Mouse (Mus musculus): Measurements from ENCODE around the gene Gadl1.

The Gadl1 gene

DNA sequence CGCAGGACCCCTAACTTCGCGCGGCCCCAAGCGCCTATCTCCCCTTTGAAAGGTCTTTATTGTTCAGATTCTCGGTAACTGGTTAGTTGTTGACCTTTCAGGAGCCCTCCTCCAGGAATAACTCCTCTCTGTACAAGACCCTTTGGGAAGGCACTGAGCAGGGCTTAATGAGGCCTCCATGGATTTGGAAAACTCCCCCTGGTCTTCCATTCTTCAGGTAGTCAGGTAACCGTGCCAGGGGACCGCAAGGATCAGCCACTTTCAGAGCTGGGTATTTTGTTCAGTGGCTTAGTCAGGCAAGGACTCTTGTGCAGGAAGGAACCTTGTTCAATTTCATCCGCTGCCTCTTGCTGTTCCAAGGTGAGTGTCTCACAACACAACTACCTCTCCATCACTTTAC, at the start of gene Gadl1:
Gene Gadl1, plus strand, starts transcription at position 301 of the 400 bp plus-strand sequence.
- DNase-seq = no peak

DNA sequence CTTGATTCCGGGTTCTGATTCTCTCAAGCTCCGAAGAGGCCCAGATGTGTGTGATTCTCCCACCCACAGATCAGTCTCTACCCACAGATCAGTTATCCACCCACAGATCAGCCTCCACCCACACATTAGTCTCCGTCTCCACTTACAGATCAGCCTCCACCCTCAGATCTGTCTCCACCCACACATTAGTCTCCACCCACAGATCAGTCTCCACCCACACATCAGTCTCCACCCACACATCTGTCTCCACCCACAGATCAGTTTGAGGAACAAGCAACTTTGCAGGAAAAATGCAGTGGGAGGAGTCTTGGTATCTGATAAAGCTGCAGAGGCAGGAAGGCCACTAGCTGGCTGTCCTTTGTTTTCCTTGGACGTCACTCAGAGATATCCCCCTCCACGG, 46.5 kb upstream of the Gadl1 start:
- no peak for DNase-seq

DNA sequence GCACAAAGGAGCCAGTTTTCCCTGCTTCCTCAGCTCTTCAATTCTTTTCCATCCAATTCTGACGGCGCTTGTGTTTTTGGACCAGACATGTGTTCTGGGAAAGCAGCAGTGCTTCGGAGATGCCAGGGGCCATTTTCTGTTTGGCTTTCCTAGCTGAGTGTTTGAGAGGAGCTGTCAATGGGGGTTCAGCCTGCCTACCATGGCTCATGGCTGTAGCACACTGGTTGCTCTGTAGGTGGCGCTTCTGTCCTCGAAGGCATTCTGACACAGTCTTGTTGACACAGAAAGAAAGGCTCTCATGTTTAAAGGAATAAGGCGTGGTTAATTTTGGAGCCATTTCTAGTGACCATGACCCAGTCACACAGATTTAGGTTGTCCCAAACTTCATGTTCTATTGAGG, 45.9 kb upstream of the Gadl1 start:
- DNase-seq = no peak

DNA sequence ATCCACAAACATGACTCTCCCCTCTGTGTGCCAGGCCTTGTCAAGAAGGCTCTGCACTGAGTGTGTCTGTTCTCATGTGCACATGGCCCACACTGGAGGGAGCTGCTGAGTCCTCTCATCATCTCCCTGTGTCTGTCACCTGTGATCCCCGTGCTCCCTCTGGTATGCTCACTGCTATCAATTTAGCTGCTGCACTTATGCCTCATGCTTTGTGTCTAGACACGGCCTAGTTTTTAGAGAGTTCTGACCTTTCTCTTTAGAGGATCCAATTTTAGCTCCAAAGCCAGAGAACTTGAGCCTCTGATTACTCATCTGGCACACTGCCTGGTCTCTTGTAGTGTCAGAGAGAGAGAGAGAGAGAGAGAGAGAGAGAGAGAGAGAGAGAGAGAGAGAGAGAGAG, 42.0 kb upstream of the Gadl1 start:
- DNase-seq = no peak

DNA sequence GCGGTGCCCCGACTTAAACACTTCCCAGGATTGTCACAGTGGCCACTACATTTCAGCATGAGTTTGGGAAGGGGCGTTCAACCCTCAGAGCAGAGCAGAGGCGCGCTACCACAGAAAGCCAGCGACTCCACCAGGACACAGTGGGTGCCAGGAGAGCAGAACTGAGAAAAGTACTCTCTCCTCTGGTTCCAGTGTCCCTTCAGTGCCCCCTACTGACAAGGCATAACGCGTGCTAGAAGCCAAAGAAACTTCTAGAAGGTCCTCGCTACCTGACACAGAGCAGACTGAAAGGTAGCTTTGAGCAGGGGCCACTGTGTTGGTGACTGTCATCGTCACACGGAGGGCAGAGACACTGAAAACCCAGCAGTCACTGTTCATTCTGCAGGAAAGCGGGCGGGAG, 39.1 kb upstream of the Gadl1 start:
- no peak for DNase-seq

DNA sequence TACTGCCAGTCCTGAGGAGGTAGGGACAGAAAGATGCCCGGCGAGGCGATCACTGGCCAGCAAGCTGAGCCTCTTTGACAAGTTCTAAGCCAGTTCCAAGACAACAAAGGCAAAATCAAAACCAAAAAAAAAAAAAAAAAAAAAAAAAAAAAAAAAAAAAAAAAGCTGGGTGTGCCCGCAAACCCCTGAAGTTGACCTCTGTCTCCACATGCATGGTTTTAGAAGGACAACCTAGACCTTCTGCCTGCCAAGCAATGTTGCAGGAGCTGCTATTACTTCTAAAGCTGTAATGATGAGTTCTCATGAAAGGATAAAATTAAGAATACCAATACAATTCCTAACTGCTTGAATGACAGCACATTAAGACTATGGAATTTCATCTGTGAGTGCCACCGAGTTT, 38.6 kb upstream of the Gadl1 start:
- DNase-seq = no peak

DNA sequence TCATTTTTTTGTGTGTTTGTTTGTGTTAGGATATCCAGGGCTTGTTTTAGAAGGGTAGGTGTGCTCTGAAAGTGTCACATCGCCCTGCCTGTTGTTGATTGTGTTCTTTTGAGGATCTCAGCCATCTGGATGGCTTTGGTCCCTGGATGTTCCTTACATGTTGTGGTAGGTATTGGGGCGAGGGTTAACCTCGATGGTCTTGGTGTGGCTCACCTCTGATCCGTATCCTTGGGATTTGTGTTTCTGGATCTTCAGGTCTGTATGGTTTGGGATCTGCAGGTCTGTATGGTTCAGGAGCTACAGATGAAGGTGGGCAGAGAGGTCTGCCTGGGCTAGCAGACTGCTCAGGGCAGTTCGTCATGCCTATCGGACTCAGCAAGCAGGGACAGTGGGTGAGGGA, 28.8 kb upstream of the Gadl1 start:
- DNase-seq = no peak

DNA sequence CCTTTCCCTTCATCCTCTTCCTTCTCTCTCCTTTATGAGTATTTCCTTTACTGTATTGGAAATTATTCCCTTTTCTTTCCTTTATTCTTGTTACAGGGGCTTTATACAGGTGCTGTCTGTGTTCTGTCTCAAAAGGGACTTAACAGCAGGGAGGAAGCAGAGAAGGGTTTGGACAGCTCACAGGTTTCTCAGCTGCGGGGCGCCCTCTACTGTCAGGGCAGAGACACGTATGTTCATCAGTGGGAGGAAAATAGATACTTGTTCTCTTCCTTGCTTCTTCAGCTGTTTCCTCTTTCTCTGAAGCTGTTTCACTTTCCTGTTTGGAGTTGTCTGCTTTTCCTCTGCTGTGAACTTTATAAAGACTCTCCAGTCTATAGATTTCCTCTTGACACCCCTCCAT, 28.1 kb upstream of the Gadl1 start:
- DNase-seq = no peak

DNA sequence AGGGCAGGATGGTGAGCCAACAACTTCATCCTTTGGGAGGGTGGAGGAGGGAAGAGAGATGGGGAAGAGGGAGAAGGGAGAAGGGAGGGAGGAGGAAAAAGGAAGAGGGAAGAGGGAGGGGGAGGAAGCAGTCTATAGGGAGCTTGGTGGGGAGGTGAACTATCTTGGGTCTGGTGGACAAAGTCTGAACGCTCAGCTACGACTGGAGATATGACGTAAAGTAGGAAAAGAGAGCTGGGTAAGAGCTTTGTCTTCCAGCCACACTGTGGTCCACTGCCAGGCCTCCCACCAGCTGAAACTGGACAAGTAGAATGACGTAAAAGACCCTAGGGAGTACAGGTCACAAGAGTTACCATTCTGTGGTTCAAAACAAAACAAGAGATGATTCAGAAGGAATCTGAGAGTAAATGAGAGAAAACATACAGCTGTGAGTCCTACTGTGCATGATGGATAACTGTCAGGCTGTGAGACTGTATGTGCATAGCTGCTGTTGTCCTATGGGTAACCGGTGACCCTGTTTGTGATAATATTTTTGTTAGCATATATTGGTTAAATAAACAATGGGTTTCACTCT, 26.5 kb upstream of the Gadl1 start:
- no peak for DNase-seq

DNA sequence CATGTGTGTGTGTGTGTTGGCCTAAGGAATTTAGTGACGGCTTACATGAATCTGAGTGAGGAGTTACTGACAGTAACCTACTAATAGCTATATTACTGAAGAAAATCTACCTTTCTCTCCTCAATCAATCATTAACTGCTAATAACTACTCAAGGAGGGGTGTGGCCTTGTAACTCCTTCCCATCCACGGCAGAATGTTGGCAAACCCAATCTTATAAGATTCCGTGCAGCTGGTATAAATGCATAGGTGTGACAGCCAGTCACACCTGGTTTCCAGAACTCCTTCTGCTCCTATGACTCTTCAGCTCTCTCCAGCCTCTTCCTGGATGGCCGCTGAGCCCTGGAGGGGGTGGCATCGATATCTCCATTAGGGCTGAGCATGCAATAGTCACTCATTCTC, 25.8 kb upstream of the Gadl1 start:
- no peak for DNase-seq

DNA sequence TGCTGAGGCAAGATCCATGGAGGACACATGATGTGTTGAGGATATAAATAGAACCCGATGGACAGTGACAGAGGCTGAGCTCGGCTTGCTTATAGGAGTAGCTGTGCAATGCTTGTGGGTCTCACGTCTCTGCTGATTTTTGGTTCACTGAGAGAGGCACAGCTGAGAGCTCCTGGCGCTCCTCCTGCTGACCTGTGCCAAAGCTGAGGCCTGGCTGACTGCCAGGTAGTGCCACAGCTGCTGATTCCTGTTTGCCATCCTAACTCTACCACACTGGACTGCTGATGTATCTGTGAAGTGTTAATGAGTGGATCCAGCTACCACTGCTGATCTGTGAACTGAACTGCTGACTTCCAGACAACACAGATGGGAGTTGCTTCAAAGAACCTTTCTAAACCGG, 21.7 kb upstream of the Gadl1 start:
- no peak for DNase-seq

DNA sequence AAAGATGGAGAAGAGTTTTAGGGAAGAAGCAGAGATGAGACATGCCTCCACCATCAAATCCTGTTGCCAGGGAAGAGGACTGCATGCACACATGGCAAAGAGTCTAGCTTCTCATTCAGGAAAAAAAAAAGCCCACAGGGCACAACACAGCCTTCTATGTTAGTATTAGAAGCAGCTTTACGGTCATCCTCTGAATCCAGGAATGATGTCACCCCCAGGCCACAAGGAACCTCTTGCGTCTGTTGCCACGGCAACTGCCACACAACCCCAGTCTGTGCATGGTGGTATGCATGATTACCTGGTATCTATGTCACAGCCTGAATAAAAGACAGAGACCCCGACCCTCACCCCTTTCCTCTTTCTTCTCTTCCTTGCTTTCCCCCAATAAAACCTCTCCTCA, 16.1 kb upstream of the Gadl1 start:
- DNase-seq = no peak

DNA sequence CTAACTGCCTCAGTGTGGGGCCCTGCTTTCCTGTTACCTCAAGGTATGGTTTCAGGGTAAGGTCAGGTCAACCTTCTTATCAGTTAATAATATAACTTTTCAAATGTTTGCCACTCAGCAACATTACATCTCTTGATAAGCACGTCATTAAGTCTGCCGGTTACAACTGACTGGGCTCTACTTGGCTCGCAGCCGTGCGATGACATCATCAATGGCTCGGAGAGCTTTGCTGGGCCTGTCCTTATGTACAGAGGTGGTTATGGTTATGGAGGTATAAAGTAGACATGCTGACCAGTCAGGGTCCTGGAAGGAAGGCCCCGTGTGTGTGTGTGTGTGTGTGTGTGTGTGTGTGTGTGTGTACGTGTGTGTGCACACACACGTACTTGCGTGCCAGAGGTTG, 15.3 kb upstream of the Gadl1 start:
- no peak for DNase-seq

DNA sequence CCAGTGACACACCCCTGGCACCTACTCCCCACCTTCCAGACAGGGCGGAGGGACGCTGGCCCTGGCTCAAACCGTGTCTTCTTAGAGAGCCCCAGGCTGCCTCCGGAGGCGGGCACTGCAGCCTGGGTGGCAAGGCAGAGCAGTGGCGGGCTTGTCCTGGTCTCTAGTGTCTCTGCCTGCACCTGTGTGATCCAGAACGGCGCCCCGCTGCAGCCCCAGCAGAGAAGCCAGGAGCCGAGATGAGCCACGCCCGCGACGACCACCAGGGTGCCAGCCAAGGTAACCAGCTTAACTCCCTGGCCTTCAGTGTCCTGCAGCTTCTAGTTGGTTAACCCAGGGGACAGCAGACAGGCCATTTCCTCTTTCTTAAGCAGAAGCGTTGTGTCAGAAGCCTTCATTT, 930 bp upstream of the Gadl1 start:
- no peak for DNase-seq

DNA sequence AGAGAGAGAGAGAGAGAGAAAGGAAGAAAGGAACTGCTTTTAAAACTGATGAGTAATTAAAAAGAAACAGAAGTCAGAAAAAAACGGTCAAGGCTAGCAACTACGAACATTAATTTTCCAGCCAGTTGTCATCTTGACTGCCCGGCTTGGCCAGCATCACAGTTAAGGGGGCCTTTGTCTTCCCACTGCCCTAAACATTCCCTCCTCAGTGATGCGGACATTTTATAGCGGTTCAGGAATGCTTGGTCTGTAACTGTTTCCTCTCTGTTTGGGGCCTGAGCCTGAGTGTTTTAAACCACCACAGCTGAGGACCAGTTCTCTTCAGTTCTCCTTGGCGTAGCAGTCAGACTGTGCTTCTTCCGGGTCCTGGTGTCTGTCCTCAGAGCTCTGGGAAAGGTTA, 4.8 kb downstream of the Gadl1 start:
- no peak for DNase-seq

DNA sequence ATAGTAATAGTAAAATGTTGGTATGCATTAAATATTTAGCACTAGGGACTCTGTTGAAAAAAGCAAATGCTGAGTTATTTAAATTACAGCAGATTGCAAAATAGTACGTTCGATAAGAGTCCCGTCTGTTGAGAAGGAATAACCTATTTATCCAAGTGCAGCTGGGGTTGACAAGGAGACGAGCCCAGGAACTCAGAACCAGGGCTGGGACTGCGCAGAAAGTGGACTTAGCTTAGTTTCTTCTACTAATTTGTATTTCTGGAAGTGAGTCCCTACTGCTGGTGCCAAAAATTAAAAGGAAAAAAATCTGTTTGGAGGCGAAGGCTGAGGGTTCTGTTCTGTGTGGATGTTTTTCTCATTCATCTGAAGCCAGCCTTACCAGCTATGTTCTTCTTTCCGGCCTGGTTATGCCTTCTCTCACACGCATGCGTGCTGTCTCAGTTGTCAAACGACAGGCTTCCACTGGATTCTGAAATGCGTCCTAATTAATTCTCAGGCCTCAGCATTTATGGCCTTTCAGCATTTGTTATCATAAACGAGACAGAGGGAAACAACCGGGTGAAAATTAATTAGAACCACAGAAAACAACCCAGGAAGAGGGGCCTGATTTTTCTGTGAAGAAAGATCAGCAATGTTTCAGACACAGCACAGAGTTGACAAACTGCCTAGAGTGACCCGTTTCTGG, 6.5 kb downstream of the Gadl1 start:
- no peak for DNase-seq

DNA sequence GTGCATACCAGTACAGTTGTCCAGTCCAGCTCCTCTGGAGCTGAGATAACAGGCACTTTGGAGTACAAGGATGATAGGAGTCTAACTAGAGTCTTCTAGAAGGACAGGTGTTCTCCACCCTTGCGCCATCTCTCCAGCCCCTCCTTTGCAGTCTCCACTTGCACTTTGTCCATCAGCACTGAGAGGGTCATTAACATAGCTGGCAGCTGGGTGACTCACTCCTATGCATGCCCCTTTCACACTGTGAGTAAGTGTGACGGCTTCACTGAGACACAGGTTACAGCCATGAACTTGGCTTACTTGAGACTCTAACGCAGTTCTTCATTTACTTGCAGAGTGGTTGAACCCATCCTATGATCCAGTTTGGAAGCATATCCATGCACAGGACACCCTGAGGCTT, 10.5 kb downstream of the Gadl1 start:
- DNase-seq = no peak

DNA sequence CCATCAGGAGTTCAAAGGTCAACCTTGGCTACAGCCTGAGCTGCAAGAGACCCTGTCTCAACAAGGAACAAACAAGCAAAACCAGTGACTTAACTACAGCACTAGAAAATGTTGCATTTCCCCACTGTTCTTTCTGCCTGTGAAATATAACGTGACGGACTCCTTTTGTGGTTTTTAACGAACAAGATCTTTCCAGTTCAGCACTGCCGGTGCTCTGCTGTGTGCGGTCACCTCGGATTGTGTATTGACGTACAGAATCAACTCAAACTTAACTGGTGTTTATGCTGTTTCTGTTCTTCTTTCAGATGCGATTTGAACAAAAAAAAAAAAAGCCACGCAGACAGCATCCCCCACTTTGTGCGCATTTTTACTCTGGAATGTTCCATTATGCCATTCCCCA, 13.4 kb downstream of the Gadl1 start:
- no peak for DNase-seq

DNA sequence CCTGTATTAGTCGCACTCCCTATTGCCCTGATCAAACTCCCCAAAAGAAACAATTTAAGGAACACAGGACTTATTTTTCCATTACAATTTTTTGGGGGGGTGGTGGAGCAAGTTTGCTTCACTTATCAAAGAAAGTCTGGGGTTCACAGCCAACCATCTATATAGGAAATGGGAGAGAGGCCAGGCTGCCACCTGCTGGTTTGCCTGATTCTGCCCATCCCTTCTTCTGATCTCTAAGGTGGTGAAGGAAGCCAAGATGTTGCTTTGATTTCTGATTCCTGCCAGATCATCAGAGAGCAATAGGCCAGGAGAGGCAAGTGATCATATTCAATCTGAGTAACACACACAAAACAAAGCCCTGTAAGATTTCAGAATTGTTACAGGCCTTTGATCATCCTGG, 14.8 kb downstream of the Gadl1 start:
- no peak for DNase-seq

DNA sequence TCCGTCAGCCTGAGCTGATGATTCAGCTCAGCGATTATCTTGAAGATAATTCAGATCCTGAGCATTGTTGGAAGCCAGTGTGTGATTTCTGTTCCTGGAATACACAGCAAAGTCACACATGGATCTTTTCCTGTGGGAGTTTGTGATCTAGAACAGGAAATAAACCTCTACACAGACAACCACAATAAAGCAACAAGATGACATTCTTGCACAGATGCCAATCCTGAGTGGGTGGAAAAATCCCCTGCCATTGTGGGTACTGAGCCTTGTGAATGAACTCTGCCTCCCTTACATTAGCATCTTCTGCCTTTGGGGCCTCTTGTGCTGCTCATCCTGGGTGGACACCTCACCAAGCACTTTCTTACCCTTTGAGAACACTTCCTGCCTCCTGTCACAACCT, 22.5 kb downstream of the Gadl1 start:
- DNase-seq = no peak

DNA sequence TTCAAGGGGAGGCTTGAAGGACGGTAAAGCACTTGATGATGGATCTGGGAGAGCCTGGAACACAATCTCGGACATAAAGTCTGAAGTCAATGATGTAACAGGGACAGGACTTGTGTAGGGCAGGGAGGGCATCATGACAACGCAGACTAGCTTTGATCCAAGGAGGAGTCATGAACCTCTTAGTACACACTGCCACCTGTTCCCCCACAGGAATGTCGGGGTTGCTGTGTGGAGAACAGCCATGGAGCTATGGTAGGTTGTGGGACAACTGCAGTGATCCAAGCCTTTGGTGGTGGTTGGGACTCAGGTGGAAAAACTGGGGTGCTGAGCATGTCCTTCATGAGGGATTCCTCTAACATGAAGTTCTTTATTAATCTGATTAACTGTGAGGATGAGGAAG, 23.5 kb downstream of the Gadl1 start:
- no peak for DNase-seq

DNA sequence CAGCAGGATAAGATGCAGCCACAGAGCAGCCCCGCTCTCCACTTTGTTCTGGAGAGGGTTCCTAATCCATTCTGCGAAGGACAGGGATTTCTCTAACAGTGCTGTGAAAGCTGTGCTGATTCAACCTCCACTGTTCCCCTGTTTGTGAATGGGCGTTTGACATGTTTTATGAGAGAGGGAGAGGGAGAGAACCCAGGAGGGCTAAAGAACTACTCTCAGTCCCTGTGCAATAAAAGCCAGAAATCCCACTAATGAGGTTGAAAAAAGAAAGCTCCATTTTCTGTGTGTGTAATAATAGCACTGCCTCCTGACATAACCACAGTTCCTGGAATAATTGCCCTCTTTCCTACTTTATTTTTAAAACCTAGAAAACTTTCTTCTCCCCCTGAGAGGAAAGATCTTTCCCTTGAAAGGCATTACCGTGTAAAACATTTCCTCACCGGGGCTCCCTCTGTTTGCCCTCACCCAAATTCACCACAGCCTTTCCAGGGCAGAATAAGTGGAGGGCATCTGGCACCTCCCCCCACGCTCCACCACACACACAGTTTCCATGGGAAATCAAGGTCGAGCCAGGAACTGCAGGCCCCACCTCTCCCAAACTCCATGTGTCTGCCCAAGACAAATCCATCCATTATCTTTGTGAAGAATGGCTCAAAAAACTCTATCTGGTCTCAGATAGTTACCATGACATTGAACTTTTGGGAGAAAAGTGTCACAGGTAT, 24.1 kb downstream of the Gadl1 start:
- DNase-seq = no peak

DNA sequence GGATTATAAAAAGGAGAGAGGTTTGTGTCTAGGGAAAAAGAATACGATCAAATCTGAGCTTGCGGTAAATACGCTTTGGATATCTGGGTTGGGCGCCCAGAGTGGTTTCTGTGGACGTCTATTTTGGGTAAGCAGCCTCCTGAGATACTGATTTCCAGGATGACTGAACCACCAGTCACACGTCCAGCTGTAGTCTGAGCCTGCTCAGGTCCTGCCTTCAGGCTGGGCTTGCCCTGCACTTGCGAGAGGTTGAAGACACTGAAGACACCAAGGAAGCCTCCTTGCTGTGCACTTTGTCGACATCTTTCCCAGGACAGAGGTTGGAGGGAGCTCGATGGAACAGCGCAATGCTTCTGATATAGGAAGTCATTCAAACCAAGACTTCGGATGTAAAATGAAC, 25.0 kb downstream of the Gadl1 start:
- no peak for DNase-seq

DNA sequence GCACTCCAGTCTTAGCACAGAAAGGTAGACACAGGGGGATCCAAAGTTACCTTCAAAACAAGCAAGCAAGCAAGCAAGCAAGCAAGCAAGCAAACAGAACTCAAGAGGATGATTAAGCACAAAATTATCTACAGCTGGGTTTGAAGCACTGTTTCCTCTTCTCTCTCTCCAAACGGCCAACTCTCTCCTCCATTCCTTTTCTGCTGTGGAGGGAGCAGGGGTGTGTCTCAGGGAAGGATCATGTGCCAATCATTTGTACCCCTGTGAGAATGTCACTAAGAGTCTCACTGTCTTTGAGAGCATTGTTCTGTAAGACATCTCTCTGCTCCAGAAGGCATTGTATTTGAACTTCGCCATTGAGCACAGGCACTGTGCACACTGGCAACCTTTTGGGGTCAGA, 27.1 kb downstream of the Gadl1 start:
- DNase-seq = no peak

DNA sequence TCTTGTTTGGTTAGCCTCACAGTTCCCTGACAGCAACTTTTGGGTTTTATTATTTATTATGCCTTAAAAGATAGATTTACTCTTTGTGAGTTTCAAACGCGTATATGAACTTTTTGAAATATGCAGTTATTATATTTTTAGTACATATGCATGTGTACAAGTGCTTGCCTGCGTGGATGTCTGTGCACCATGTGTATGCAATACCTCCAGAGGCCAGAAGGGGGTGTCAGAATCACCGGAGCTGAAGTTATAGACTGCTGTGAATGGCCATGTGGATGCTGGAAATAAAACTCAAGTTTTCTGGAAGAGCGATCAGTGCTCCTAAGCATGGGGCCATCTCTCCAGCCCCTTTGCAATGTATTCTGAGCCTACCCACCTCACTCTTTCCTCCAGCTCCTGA, 28.7 kb downstream of the Gadl1 start:
- DNase-seq = no peak

Measured in embryo, embryonic 11 days (tissue).